Mouse (Mus musculus) megakaryocyte, embryonic 14.5 days (primary cell): ENCODE results near the gene Neurog3.

Experiments
- FLI1 ChIP-seq: IDR thresholded peaks from 2 replicates; pipeline ENCODE4 v1.6.1; 2012; ENCODE audit warnings: low read length, inconsistent platforms, mixed read lengths
- GATA1 ChIP-seq: IDR thresholded peaks from 3 replicates; pipeline ENCODE4 v1.6.1; 2012; ENCODE audit warnings: mixed read lengths, low read length, inconsistent platforms, borderline replicate concordance

DNA sequence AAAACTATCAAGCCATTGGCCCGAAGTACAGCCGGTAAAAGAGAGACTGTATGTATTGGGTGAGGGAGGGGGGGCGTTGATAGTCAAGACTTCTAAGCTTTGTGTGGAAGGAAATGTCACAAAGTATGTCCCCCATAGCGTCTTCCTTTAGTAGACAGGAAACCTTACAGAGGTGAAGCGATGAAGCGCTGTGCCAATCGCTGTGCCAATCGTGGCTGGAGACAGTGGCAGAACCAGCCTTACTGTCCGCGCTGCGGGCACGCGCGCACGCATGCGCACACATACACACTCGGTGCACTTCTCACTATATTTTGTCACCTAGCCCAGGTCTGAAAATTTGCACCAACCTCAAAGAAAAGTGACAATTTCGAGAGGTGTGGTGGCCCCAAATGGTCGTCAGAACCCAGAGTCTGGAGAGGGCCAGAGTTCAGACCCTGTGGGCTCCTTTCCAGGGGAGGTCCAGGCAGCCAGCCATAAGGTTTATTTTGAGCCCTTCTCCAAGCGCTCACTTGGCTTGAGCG is 5.1 kb upstream of the Neurog3 start:
- TF ChIP-seq GATA1 (no peak), FLI1 (no peak)
